Mouse (Mus musculus) cerebellum, adult 2 months (tissue): ENCODE data around the gene Gpr6. TPM values are rescaled to one million over a fixed set of nuclear protein-coding genes. Genes with fewer than 3 reads are reported as not detected.

Source experiments
- DNase-seq, 2 experiments: peaks; one replicate each; pipeline ENCODE4 v3.0.0; 2021
- H3K27ac ChIP-seq: fragments of 200-500 bp; 2 replicates; pipeline ENCODE4 v1.5.1; 2012; ENCODE audit warnings: low read length, control low read depth, inconsistent platforms; ENCODE audit not compliant: insufficient read depth
- H3K27me3 ChIP-seq: fragments of 200-500 bp; 2 replicates; pipeline ENCODE4 v1.6.1; 2012; ENCODE audit warnings: inconsistent platforms, mild to moderate bottlenecking, low read length, moderate library complexity; ENCODE audit not compliant: control insufficient read depth, insufficient read depth
- H3K4me1 ChIP-seq: fragments of 200-500 bp; 2 replicates; pipeline ENCODE4 v1.6.1; 2011; ENCODE audit warnings: low read length; ENCODE audit not compliant: control insufficient read depth, insufficient read depth
- H3K4me3 ChIP-seq: fragments of 200-500 bp; replicated peaks from 2 replicates; pipeline ENCODE3; 2011; ENCODE audit warnings: mild to moderate bottlenecking, low read depth, low read length, control low read depth; ENCODE audit not compliant: insufficient read depth
- CTCF ChIP-seq: fragments of 200-500 bp; IDR thresholded peaks from 2 replicates; pipeline ENCODE4 v1.5.1; 2011; ENCODE audit warnings: low read depth, mild to moderate bottlenecking, control low read depth, low read length, moderate library complexity, borderline replicate concordance; ENCODE audit not compliant: insufficient read depth
- POLR2A ChIP-seq: fragments of 200-500 bp; IDR thresholded peaks from 2 replicates; pipeline ENCODE4 v1.6.1; 2011; ENCODE audit warnings: low read length, control low read depth, borderline replicate concordance; ENCODE audit not compliant: insufficient read depth
- WGBS: fragments of 180-500 bp; shearing (Covaris S2); methylation state at CpG from one replicate; pipeline ENCODE4 v1.1.7; 2018; 5-methylcytosine and 5-hydroxymethylcytosine counted together
- polyA plus RNA-seq: library from polyadenylated mRNA; depleted of rRNA; stranded (reverse); fragments of >200 nt; gene quantifications from 2 replicates; pipeline ENCODE4 v1.2.3, GENCODE M21; 2012; rRNA removed

Gpr6 gene
- polyA plus RNA-seq, 1 experiment, result 0.07 TPM

- Histone ChIP-seq H3K4me3 (no peak overlapping the region), H3K27ac (no peak overlapping the region), H3K27me3 (no peaks in the 10 kb centered on the region), H3K4me1 (peaks cover 4% of the 10 kb centered on the region; the same call in 1 of the 2 replicates)
- 58% methylated on average over 1 of the region's 1 CpGs for WGBS
- no peak for TF ChIP-seq POLR2A
- TF ChIP-seq CTCF, result no peak
- DNase-seq, result no peak
These were observed 47.7 kb downstream of the Gpr6 start for GRCm38 (mm10) chr10:41024406-41024805.

DNA sequence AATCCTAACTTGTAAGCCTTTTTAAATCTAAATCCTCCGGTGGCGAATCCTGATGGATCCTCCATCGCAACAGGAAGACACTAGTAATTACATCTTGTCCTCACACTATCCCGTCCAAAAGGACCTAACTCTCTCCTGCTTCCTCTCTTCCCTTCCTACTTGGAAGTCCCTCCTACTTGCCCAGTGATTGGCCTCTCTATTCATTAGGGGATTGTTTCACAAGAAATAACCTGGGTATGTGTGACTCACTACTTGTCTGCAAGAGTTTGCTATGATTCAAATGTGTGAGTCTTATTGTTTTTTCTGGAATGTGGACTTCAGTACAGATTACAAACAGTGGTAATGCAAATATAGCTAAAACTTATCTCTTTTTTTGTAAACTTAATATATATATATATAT lies 49.9 kb downstream of the Gpr6 start:
- Histone ChIP-seq H3K27ac (no peak overlapping the region), H3K4me1 (no peaks in the 10 kb centered on the region), H3K27me3 (no peaks in the 10 kb centered on the region), H3K4me3 (no peak overlapping the region)
- 97% methylated on average over 4 of the region's 4 CpGs for WGBS
- no peak for DNase-seq
- TF ChIP-seq POLR2A (no peak), CTCF (no peak)

Other genes with a start within 250 kb of the Gpr6 start
- 20.6 and 24.1 TPM in 2 replicates for gene Cdc40, start 189.0 kb downstream of the Gpr6 start, polyA plus RNA-seq
- gene Wasf1, start 188.8 kb downstream of the Gpr6 start, polyA plus RNA-seq, result 53.7 and 61.1 TPM in 2 replicates
- gene Fig4, start 231.0 kb upstream of the Gpr6 start, polyA plus RNA-seq, result 19.3 and 21.1 TPM in 2 replicates
- gene Ak9, start 231.7 kb upstream of the Gpr6 start, polyA plus RNA-seq, result 0.07 and 0.08 TPM in 2 replicates